ENCODE assay signal across 9 mouse cellular contexts in genomic region chr16:36941137-36941727, GRCm38 (mm10). TPM values are rescaled to one million over a fixed set of nuclear protein-coding genes. Genes with fewer than 3 reads are reported as not detected.
A peak's percentile ranks its signal among the peaks of the same experiment; 100 is the strongest.
DNase-seq lines count a peak whose midpoint lies in the region; ATAC-seq and TF ChIP-seq lines count a peak whose summit lies in the region.
"Had no signal": no experiment of that assay in that cellular context is flagged by ENCODE, and none has a peak within 500 bp of the region (broad histone marks: within the 10 kb centered on the region; RNA-seq: fewer than 3 reads in every experiment).

No protein-coding gene starts in this region.

- H3K36me3 ChIP-seq in kidney, postnatal 0 days (ENCODE audit: insufficient read depth, low read length), result no peaks in the 10 kb centered on the region
- no peaks in the 10 kb centered on the region for H3K36me3 ChIP-seq in kidney, embryonic 16.5 days (ENCODE audit: insufficient read depth, low read length)
- H3K36me3 ChIP-seq: midbrain, embryonic 12.5 days had no signal

- DNase-seq in kidney, postnatal 0 days (ENCODE audit: low spot score), result peak; percentile 13
- DNase-seq in embryo, embryonic 9.5 days (ENCODE audit: extremely low spot score), result no peak
- DNase-seq in layer of hippocampus, postnatal 10 days (ENCODE audit: low spot score in 2 of 2), result no peak
- DNase-seq in right cerebral cortex, postnatal 10 days (ENCODE audit: low spot score in 2 of 2), result no peak

- ATAC-seq in kidney, postnatal 0 days (replicated peaks; ENCODE audit: low FRiP score, low read depth), result no peak
- no peak for ATAC-seq in kidney, embryonic 16.5 days (ENCODE audit: low FRiP score, low TSS enrichment)
- peak; percentile 98 for ATAC-seq in CD4-positive, CD25-positive, alpha-beta regulatory T cell, adult 4 months
- peak; percentile 90 for ATAC-seq in common myeloid progenitor, adult 5-6 weeks (replicated peaks; ENCODE audit: low read depth, poor library complexity, severe bottlenecking)
- peak; percentile 92 for ATAC-seq in megakaryocyte progenitor cell, adult 5-6 weeks (replicated peaks; ENCODE audit: poor library complexity)

- H3K9me3 ChIP-seq in kidney, postnatal 0 days (replicated peaks; ENCODE audit: low read length), result no peaks in the 10 kb centered on the region
- H3K9me3 ChIP-seq in kidney, embryonic 16.5 days (ENCODE audit: low read length), result no peaks in the 10 kb centered on the region
- H3K9me3 ChIP-seq: midbrain, embryonic 12.5 days had no signal

- H3K27me3 ChIP-seq in kidney, postnatal 0 days (ENCODE audit: insufficient read depth, low read length), result no peaks in the 10 kb centered on the region
- H3K27me3 ChIP-seq in kidney, embryonic 16.5 days (ENCODE audit: insufficient read depth, low read length), result no peaks in the 10 kb centered on the region
- H3K27me3 ChIP-seq: midbrain, embryonic 12.5 days had no signal

- WGBS in kidney, postnatal 0 days, result 69% methylated on average over 6 of the region's 6 CpGs
- 66% methylated on average over 6 of the region's 6 CpGs for WGBS in kidney, embryonic 16.5 days

- no peak overlapping the region for H3K4me2 ChIP-seq in kidney, postnatal 0 days (ENCODE audit: low read length)
- H3K4me2 ChIP-seq in kidney, embryonic 16.5 days (replicated peaks; ENCODE audit: low read depth, low read length), result no peak overlapping the region
- H3K4me2 ChIP-seq: midbrain, embryonic 12.5 days had no signal

- no peak overlapping the region for H3K9ac ChIP-seq in kidney, postnatal 0 days (ENCODE audit: low read depth, low read length)
- H3K9ac ChIP-seq in kidney, embryonic 16.5 days (replicated peaks; ENCODE audit: low read length), result no peak overlapping the region
- H3K9ac ChIP-seq: midbrain, embryonic 12.5 days had no signal

- no peaks in the 10 kb centered on the region for H3K4me1 ChIP-seq in kidney, postnatal 0 days (replicated peaks; ENCODE audit: insufficient read depth, low read length)
- H3K4me1 ChIP-seq in kidney, embryonic 16.5 days (ENCODE audit: insufficient read depth, low read length), result no peaks in the 10 kb centered on the region

- TF ChIP-seq CTCF in kidney, postnatal 0 days (IDR thresholded peaks at IDR 0.05; ENCODE audit: low read depth), result no peak

- no peak overlapping the region for H3K27ac ChIP-seq in kidney, postnatal 0 days
- H3K27ac ChIP-seq in kidney, embryonic 16.5 days (ENCODE audit: low read length), result no peak overlapping the region
- H3K27ac ChIP-seq: midbrain, embryonic 12.5 days had no signal

- H3K4me3 ChIP-seq in kidney, postnatal 0 days (replicated peaks; ENCODE audit: low read depth, low read length), result no peak overlapping the region
- no peak overlapping the region for H3K4me3 ChIP-seq in kidney, embryonic 16.5 days (ENCODE audit: low read length)
- H3K4me3 ChIP-seq: midbrain, embryonic 12.5 days had no signal

RNA-seq across cellular contexts. Expression of gene Hcls1, which starts 6.4 kb away (rescaled TPM):
- 4.8 and 4.9 TPM in 2 replicates for polyA plus RNA-seq in kidney, postnatal 0 days (2015; fragmentation: Nextera tagmentation; extraction: Ambion mirVana)
- 5.7 TPM in 2 replicates for polyA plus RNA-seq in kidney, embryonic 16.5 days (2015; fragmentation: Nextera tagmentation; extraction: Ambion mirVana)
- polyA plus RNA-seq in CD4-positive, CD25-positive, alpha-beta regulatory T cell, adult 4 months (2017; shearing (Covaris generic)), result 100 to 1,000 TPM; 186 to 375 TPM
- 137 and 146 TPM in 2 replicates for total RNA-seq in common myeloid progenitor, adult 5-6 weeks (2017)
- 17.2 and 21.3 TPM in 2 replicates for total RNA-seq in megakaryocyte progenitor cell, adult 5-6 weeks (2015)
- 134 and 150 TPM in 2 replicates for total RNA-seq in megakaryocyte progenitor cell, adult 5-6 weeks (2017)
- 1 to 10 TPM; 4.3 to 5.8 TPM for total RNA-seq in layer of hippocampus, postnatal 10 days (2021)

RNA-seq across cellular contexts. Expression of gene Fbxo40, which starts 49.0 kb away (rescaled TPM):
- 1.6 and 1.8 TPM in 2 replicates for polyA plus RNA-seq in kidney, postnatal 0 days (2015; fragmentation: Nextera tagmentation; extraction: Ambion mirVana)
- polyA plus RNA-seq in kidney, embryonic 16.5 days (2015; fragmentation: Nextera tagmentation; extraction: Ambion mirVana), result 1.6 and 2.2 TPM in 2 replicates
- polyA plus RNA-seq in CD4-positive, CD25-positive, alpha-beta regulatory T cell, adult 4 months (2017; shearing (Covaris generic)), result under 1 TPM; 0.32 to 0.48 TPM
- 0.18 TPM in 1 of 2 replicates, not detected in the other for total RNA-seq in common myeloid progenitor, adult 5-6 weeks (2017)
- 0.12 and 0.67 TPM in 2 replicates for total RNA-seq in megakaryocyte progenitor cell, adult 5-6 weeks (2015)
- total RNA-seq in megakaryocyte progenitor cell, adult 5-6 weeks (2017), result 0.64 and 2.0 TPM in 2 replicates
- under 1 TPM in 1 of 2 experiments, not detected in 1; 0.14 TPM for total RNA-seq in layer of hippocampus, postnatal 10 days (2021)
- polyA plus RNA-seq: midbrain, embryonic 12.5 days had no signal

Comparison
In these comparisons a context has a peak if more than half of its experiments do, and no peak if none do; other contexts are left out.
1. ATAC-seq: peak in CD4-positive, CD25-positive, alpha-beta regulatory T cell, adult 4 months (single experiment), common myeloid progenitor, adult 5-6 weeks (single experiment) and megakaryocyte progenitor cell, adult 5-6 weeks (single experiment); none in kidney, postnatal 0 days (single experiment) and kidney, embryonic 16.5 days (single experiment).